Mouse (Mus musculus) midbrain, embryonic 11.5 days (tissue): Measurements from ENCODE around the gene Epn2. TPM values are rescaled to one million over a fixed set of nuclear protein-coding genes. Genes with fewer than 3 reads are reported as not detected.

ENCODE experiments used
- ATAC-seq: fragments of 200-750 bp; cut with Nextera tagmentation; 2 replicates; pipeline ENCODE4 v1.8.0; 2017; ENCODE audit warnings: moderate TSS enrichment, moderate library complexity; ENCODE audit not compliant: low FRiP score
- DNase-seq: peaks from one replicate; pipeline ENCODE4 v3.0.0; 2015; ENCODE audit warnings: low spot score; ENCODE audit errors: missing footprints
- H3K27ac ChIP-seq: fragments of 300-500 bp; sonication (generic); 2 replicates; pipeline ENCODE4 v1.5.1; 2014; ENCODE audit warnings: low read depth, low read length
- H3K27me3 ChIP-seq: fragments of 300-500 bp; sonication (generic); 2 replicates; pipeline ENCODE4 v1.6.1; 2014; ENCODE audit warnings: mild to moderate bottlenecking, low read length, moderate library complexity, mixed read lengths; ENCODE audit not compliant: control insufficient read depth, insufficient read depth
- H3K36me3 ChIP-seq: fragments of 300-500 bp; sonication (generic); 2 replicates; pipeline ENCODE4 v1.6.1; 2014; ENCODE audit warnings: mild to moderate bottlenecking, low read length, moderate library complexity, mixed read lengths; ENCODE audit not compliant: control insufficient read depth, insufficient read depth
- H3K4me1 ChIP-seq: fragments of 300-500 bp; sonication (generic); 2 replicates; pipeline ENCODE4 v1.6.1; 2014; ENCODE audit warnings: low read length; ENCODE audit not compliant: control insufficient read depth, insufficient read depth
- H3K4me2 ChIP-seq: fragments of 300-500 bp; sonication (generic); 2 replicates; pipeline ENCODE4 v1.6.1; 2014; ENCODE audit warnings: mild to moderate bottlenecking, moderate library complexity
- H3K4me3 ChIP-seq: fragments of 300-500 bp; sonication (generic); 2 replicates; pipeline ENCODE4 v1.5.1; 2014; ENCODE audit warnings: low read depth, low read length
- H3K9ac ChIP-seq: fragments of 300-500 bp; sonication (generic); 2 replicates; pipeline ENCODE4 v1.6.1; 2014; ENCODE audit warnings: low read length
- H3K9me3 ChIP-seq: fragments of 300-500 bp; sonication (generic); 2 replicates; pipeline ENCODE4 v1.6.1; 2016; ENCODE audit warnings: low read length; ENCODE audit not compliant: control insufficient read depth
- WGBS: fragments of 180-500 bp; shearing (Covaris S2); extraction: QIAGEN DNeasy Blood & Tissue Kit; methylation state at CpG from one replicate; pipeline ENCODE4 v1.1.7; 2014; 5-methylcytosine and 5-hydroxymethylcytosine counted together
- polyA plus RNA-seq: library from polyadenylated mRNA; unstranded; fragments of >200 nt; fragmentation: Nextera tagmentation; extraction: Ambion mirVana; gene quantifications from 2 replicates; pipeline ENCODE4 v1.2.1, GENCODE M21; 2014

The Epn2 gene
- polyA plus RNA-seq, 1 experiment from 2014 or later = 28.5 TPM

DNA sequence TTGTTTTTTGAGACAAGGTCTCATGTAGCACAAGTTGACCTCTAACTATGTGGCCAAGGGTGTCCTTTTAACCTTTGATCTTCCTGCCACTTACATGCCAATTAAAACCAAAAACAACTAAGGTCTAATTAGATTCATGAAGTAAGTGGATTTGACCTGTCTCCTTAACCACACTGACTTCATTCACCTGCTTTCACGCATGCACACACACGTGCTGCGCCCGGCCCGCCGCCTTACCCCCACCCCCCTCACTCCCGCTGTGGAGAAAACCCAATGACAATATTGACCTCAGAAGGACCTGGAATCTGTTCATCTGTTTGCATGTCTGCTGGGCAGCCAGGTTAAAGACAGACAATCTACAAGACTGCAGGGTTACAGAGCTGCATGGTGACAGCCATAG, 38.8 kb downstream of the Epn2 start:
- H3K36me3 ChIP-seq = no peaks in the 10 kb centered on the region; the same call in 1 of the 2 replicates
- 92% methylated on average over 7 of the region's 7 CpGs for WGBS
- DNase-seq = no peak

DNA sequence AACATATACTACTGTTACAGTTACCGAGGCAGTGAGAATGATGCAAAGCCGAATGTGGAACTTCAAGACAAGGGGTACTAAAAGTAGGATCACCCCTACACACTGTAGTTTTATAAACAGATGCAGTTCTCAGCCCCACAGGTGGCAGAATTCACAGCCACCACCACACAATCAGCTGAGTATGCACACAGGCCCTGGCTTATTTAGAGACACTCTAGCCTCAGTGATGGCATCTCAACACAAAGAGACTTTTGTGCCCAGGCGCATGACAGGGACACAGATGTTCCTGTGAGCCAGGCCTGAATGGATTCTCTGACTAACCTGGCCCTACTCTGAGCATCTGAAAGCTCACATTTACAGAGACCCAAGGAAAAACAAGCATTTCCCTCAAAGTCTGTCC, 42.1 kb downstream of the Epn2 start:
- no peak for ATAC-seq
- Histone ChIP-seq H3K9me3 (no peaks in the 10 kb centered on the region), H3K4me1 (no peaks in the 10 kb centered on the region), H3K36me3 (no peaks in the 10 kb centered on the region; the same call in 1 of the 2 replicates), H3K9ac (no peak overlapping the region), H3K4me3 (no peak overlapping the region), H3K27ac (no peak overlapping the region), H3K27me3 (no peaks in the 10 kb centered on the region), H3K4me2 (no peak overlapping the region)
- DNase-seq = no peak
- WGBS = 95% methylated on average over 3 of the region's 3 CpGs

More for the DNA sequence above, 38.8 kb downstream of the Epn2 start:
- ATAC-seq = no peak
- H3K4me2 ChIP-seq = no peak overlapping the region
- no peaks in the 10 kb centered on the region for H3K9me3 ChIP-seq
- H3K27ac ChIP-seq = no peak overlapping the region
- H3K9ac ChIP-seq = no peak overlapping the region
- no peak overlapping the region for H3K4me3 ChIP-seq
- H3K27me3 ChIP-seq = no peaks in the 10 kb centered on the region
- no peaks in the 10 kb centered on the region for H3K4me1 ChIP-seq

DNA sequence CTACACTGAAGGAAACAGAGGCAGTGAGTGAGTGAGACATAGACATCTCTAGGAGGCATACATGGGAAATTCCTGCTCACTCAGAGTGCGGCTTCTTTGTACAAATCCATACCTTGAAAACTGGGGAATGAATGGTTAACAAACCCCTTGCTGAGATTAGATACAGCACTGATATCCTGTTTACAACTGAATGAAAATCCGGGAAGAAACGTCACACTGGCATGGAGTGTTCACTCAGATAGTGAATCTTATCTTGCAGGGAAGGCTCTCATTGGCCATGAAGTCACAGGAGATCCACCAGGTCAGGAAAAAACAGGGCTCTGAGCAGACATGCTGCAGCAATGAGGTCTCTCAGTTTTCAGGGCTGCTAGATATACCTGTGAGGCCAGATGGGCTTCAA, 42.5 kb downstream of the Epn2 start:
- no peak for DNase-seq
- H3K4me2 ChIP-seq = no peak overlapping the region
- H3K9ac ChIP-seq = no peak overlapping the region
- no peaks in the 10 kb centered on the region for H3K36me3 ChIP-seq
- H3K4me1 ChIP-seq = no peaks in the 10 kb centered on the region
- no peak overlapping the region for H3K27ac ChIP-seq
- H3K9me3 ChIP-seq = no peaks in the 10 kb centered on the region
- no peak for ATAC-seq
- H3K4me3 ChIP-seq = no peak overlapping the region
- 73% methylated on average over 3 of the region's 3 CpGs for WGBS
- H3K27me3 ChIP-seq = no peaks in the 10 kb centered on the region

DNA sequence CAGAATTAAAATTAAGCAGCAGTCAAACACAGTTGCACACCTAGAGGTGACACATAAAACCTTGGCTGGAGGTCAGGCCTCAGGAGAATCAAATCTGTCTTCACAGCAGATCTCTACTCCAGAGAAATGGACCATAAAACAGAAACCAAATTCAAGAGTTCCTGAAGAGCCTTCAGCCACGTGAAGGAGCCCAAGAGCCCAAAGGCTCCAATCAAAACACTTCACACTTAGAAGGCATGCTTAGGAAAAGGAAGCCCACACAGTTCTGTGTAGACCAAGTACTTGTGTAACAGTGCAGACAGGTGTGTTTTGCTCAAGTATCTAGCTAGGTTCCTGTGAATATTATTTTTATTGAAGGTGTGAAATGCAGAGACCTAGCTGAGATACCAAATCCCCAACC, 44.0 kb downstream of the Epn2 start:
- 79% methylated on average over 1 of the region's 1 CpGs for WGBS
- Histone ChIP-seq H3K27ac (no peak overlapping the region), H3K4me1 (no peaks in the 10 kb centered on the region), H3K27me3 (no peaks in the 10 kb centered on the region), H3K4me2 (no peak overlapping the region), H3K36me3 (no peaks in the 10 kb centered on the region), H3K9ac (no peak overlapping the region), H3K4me3 (no peak overlapping the region), H3K9me3 (no peaks in the 10 kb centered on the region)
- no peak for ATAC-seq
- no peak for DNase-seq

DNA sequence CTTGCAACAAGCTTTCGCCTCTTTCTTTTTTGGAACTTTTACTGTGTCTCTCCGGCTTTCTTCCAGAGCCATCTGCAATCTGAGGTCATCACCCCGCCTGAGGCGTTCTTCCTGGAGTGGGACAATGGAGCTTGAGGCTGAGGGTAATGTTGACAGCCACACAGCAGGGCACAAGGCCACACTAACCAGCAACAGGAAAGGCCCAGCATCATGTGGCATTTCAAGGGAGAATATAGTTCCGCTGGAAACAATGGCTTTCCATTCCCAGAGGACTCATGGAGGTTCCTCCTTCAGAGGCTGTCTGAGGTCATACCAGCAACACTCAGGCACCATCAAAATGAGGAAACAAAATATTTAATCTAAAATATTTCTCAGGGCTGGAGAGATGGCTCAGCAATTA, 45.9 kb downstream of the Epn2 start:
- WGBS = 72% methylated on average over 5 of the region's 5 CpGs
- DNase-seq = no peak

DNA sequence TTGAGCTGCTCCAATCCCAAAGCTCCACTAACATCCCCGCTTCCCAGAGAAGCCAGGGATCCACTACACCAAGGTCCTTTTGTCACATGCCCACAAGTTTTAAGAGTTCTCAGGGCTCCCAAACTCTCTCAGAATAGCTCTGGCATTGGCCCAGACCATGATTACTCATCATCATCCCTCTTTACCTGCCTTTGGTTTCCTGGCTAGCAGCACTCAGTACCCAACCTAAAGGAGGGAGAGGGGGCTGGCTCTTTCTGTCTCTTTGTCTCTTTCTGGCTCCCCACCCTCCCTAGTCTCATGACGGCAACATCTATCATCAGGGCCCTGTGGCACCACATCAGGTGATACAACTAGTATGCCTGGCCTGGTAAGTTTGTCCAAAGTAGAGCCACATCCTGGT, 46.7 kb downstream of the Epn2 start:
- 0 out of 2 replicates have a peak overlapping the region, but pooled peaks have one; percentile 4 for H3K9ac ChIP-seq
- DNase-seq (no peak), ATAC-seq (no peak)
- WGBS = 92% methylated on average over 2 of the region's 2 CpGs
- H3K27ac ChIP-seq = no peak overlapping the region
- no peaks in the 10 kb centered on the region for H3K36me3 ChIP-seq
- no peak overlapping the region for H3K4me2 ChIP-seq
- no peak overlapping the region for H3K4me3 ChIP-seq
- H3K4me1 ChIP-seq = peaks cover 6% of the 10 kb centered on the region
- no peaks in the 10 kb centered on the region for H3K27me3 ChIP-seq
- no peaks in the 10 kb centered on the region for H3K9me3 ChIP-seq

More for the DNA sequence above, 45.9 kb downstream of the Epn2 start:
- Histone ChIP-seq H3K27ac (no peak overlapping the region), H3K4me3 (no peak overlapping the region), H3K4me1 (peaks cover 6% of the 10 kb centered on the region), H3K9me3 (no peaks in the 10 kb centered on the region), H3K27me3 (no peaks in the 10 kb centered on the region), H3K4me2 (no peak overlapping the region), H3K36me3 (no peaks in the 10 kb centered on the region), H3K9ac (no peak overlapping the region)
- no peak for ATAC-seq

DNA sequence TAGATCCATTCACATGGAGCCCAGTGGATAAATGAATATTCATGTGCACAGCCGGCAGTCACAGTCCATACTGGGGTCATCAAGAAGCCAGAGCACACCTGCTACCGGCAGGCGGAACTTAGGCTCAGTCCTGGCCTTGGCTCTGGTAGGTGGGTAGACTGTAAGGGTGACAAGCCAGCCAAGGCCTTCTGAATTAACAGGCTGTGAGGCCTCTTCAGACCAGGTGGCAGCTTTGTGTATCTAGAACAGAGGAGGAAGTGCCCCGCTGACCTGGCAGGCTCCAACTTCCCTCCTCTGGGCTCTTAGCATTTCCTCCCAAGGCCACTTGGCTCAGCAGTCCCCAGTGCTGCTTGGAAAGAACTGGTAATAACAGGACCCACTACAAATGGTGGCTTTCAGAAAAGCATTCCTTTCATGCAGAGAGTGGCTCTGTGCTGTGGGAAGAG, 50.2 kb downstream of the Epn2 start:
- Histone ChIP-seq H3K4me3 (no peak overlapping the region), H3K36me3 (no peaks in the 10 kb centered on the region), H3K9me3 (no peaks in the 10 kb centered on the region), H3K4me2 (no peak overlapping the region), H3K4me1 (peaks cover 6% of the 10 kb centered on the region), H3K9ac (no peak overlapping the region), H3K27me3 (no peaks in the 10 kb centered on the region), H3K27ac (no peak overlapping the region)
- 48% methylated on average over 4 of the region's 4 CpGs for WGBS
- no peak for DNase-seq
- no peak for ATAC-seq

DNA sequence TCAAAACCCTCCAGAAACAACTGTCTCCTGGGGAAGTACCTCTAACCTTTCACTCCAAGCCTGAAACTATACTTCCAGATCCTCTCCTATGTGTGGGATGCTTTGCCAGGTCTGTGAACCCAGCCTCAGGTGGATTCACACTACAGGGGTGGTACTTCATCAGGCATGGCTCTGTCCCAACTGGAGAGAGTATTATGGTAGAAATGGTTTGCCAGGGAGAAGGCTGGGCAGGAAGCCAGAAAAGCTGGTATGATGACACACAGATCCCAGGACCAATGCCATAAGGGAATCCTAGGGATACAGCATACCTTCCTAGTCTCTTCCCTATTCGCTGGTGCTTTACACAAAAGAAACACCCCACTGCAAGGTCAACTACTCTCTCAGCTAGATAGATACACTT, 52.6 kb downstream of the Epn2 start:
- Histone ChIP-seq H3K9me3 (no peaks in the 10 kb centered on the region), H3K4me2 (no peak overlapping the region), H3K9ac (no peak overlapping the region), H3K4me1 (peaks cover 6% of the 10 kb centered on the region), H3K4me3 (no peak overlapping the region), H3K27me3 (no peaks in the 10 kb centered on the region), H3K36me3 (no peaks in the 10 kb centered on the region), H3K27ac (no peak overlapping the region)
- ATAC-seq (no peak), DNase-seq (no peak)
- WGBS = 100% methylated on average over 1 of the region's 1 CpGs

DNA sequence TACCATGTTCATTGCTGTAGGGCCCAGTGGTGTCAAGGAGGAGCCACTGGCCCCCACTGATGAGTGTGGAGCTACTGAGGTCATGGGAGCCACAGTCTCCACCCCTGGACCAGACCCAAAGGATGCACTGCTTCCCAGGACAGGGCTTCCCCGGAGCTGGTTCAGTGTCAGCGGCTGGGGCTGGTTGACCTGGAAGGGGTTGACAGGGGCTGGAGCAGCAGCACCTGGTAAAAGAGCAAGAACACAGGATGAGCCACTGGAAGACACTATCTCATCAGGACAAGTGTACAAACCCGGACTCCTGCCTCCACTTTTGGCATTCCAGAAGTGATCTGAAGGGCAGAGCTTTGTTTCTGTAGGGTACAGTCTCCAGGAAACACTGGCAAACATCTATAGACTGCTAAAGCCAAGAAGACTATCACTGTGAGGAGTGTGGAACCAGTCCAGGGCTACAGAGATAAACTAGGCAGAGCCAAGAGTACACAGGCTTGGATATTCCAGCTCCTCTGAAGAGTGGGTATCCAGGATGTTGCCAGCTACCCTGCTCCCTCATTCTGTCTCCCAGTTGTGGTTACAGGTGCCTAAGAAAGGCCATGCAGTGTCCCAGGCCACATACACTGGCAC, 59.9 kb downstream of the Epn2 start:
- H3K4me3 ChIP-seq = no peak overlapping the region
- DNase-seq (peak; percentile 44), ATAC-seq (no peak)
- 97% methylated on average over 3 of the region's 3 CpGs for WGBS
- H3K4me1 ChIP-seq = no peaks in the 10 kb centered on the region
- no peaks in the 10 kb centered on the region for H3K9me3 ChIP-seq
- H3K27me3 ChIP-seq = no peaks in the 10 kb centered on the region
- H3K27ac ChIP-seq = no peak overlapping the region
- peaks cover 13% of the 10 kb centered on the region for H3K36me3 ChIP-seq
- no peak overlapping the region for H3K4me2 ChIP-seq
- H3K9ac ChIP-seq = no peak overlapping the region
